Mouse (Mus musculus) megakaryocyte progenitor cell, adult 5-6 weeks (primary cell): ENCODE data around the gene Rlim. TPM values are rescaled to one million over a fixed set of nuclear protein-coding genes. Genes with fewer than 3 reads are reported as not detected.

Source experiments
- ATAC-seq: replicated peaks from 2 replicates; pipeline ENCODE4 v1.8.0; 2016; ENCODE audit warnings: mild to moderate bottlenecking, moderate TSS enrichment, inconsistent platforms; ENCODE audit not compliant: poor library complexity
- total RNA-seq, 2 experiments: library from RNA; stranded (forward) in 1 of 2; stranded (reverse) in 1 of 2; fragments of 157-497, 149-512 nt in 1 of 2; fragments of 200-1000 nt in 1 of 2; gene quantifications; 2 replicates each; pipeline versions ENCODE4 v1.2.3 to v1.2.4; 2015 to 2017

The Rlim gene
- total RNA-seq (2015) (64.0 and 67.2 TPM in 2 replicates), total RNA-seq (2017) (102 and 112 TPM in 2 replicates)

DNA sequence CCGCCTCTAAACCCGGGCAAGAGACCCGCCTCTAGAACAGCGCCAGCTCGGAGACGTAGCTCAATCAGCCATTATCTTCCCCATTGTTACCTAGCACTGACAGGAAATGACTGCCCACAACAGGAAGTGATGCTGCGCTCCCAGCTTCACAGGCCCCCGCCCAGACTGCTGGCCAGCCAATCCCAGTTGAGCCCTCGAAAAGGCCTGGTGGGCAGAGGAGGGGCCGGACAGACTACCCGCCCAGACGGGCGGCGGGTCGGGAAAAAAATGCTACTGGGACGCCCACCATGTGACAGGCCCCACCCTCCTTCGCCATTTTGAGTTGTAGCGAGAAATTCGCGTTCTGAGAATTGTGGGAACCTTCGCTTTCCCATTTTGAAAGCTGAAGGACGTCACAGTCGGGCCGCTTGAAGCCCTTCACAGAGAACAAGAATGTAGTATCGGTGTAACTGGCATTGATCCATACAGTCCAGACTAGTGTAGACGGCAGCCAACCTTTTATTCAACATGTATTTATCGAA is at the start of gene Rlim:
Gene Rlim, minus strand, starts transcription at position 116 of the 521 bp plus-strand sequence.
- ATAC-seq: peak; percentile 94

DNA sequence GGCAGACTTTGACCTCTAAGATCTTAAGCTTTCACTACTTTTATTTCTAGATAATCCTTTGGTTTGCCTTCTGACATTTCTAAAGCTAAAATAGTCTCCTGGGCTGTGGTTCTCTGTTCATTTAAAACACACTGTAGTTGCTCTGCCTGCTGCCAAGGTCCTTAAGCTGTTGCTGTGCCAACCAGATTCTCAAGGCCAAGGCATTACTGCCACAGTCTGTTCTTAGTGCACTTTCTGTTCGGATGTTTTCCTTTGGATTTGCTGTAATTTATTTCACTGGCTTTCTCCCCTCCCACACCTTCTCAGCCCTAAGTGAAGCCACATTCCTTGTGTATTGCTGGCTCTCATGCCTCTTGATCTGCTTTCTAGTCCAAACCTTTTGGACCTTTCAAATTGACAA is 36.1 kb upstream of the Rlim start:
- no peak for ATAC-seq

GRCm38 (mm10) chrX:104015048-104015447 is 34.0 kb upstream of the Rlim start:
- ATAC-seq: no peak

GRCm38 (mm10) chrX:104013318-104013811 is 32.3 kb upstream of the Rlim start:
- ATAC-seq: peak; percentile 96

DNA sequence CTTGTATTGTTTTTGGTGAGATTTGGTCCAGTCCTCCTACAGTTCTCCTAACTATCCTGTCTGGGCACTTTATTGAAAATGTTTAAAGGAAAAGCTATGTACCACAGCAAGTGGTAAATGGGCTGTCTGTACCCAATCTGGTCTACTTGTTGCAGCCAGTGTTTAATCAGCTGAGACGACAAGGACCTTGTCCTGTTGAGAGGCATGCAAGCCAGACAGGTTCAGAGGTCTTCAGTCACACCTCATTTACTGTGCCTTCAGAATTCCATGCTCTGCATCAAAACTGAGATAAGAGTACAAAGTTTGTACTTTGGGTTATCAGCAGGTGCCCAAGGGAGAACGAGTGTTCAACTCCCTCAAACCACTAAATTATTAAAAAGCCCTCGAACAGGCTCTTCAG is 13.7 kb upstream of the Rlim start:
- ATAC-seq: no peak

DNA sequence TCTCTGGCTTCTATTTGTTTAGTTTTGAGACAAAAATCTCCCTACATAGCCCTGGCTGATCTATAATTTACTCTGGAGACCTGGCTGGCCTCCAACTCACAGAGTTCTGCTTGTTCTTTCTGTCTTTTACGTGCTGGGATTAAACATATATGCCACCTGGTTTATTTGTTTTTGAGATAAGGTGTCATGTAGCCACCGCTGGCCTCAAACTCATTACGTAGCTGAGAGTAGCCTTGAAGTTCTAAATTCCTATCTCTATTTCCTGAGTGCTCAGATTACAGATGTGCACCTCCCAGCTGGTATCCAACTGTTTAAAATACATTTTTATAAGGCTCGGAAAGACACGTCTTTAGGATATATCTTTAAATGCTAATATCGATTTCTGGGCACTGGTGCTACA is 12.8 kb upstream of the Rlim start:
- ATAC-seq: no peak

GRCm38 (mm10) chrX:103991702-103992101 is 10.6 kb upstream of the Rlim start:
- ATAC-seq: peak; percentile 52; the same call in 1 of the 2 replicates

GRCm38 (mm10) chrX:103990392-103990791 is 9.3 kb upstream of the Rlim start:
- peak; percentile 61; the same call in 1 of the 2 replicates for ATAC-seq

DNA sequence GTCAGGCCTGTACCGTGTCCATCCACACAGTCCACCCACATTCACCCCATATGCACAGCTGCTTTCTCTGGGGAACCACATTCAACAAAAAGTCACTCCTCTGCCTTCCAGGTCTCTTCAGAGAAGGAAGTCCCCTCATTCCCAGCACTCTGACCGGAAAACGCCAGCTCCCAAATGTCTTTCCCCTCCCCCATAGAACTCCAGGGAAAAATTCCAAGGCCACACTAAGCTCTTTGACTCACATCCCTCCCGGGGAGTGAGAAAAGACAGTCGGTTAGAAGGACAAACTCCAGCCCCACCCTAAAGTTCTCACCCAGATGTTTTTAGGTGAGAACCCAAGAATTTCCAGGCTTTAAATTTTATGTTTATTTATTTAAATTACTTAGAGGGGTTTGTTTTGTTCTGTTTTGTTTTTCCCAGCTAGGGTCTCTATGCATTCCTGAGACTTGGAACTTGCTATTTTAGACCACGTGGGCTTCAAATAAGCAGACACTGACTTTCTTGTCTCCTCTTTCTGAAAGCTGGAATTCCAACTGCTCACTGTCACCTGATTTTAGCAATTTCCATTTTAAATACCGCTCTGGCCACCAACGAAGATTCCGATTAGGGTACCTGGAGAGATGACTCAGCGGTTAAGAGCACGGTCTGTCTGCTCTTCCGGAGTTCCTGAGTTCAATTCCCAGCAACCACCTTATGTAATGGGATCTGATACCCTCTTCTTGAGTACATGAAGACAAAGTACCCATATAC is 6.3 kb upstream of the Rlim start:
- no peak for ATAC-seq

DNA sequence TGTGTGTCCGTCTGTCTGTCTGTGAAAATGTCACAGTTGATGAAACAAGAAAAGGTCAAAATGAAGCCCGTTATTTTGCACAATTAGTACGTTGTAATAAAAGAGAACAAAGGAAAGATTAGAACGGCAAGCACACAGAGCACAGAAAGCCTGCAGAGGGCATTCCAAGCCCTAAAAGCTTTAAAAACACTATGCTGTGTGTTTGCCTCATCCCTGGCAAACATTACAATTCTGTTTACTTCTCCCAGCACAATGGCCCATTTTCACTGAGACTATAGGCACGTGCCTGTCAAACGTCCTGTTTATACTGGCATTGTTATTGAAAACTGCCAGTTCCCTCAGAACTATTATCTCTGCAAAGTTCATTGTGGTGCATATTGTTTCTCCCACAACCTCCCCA is 5.1 kb upstream of the Rlim start:
- no peak for ATAC-seq

- ATAC-seq: no peak
Measured at GRCm38 (mm10) chrX:103984992-103985391, 3.9 kb upstream of the Rlim start.

- ATAC-seq: no peak
Measured at GRCm38 (mm10) chrX:103981806-103982205, 722 bp upstream of the Rlim start.

DNA sequence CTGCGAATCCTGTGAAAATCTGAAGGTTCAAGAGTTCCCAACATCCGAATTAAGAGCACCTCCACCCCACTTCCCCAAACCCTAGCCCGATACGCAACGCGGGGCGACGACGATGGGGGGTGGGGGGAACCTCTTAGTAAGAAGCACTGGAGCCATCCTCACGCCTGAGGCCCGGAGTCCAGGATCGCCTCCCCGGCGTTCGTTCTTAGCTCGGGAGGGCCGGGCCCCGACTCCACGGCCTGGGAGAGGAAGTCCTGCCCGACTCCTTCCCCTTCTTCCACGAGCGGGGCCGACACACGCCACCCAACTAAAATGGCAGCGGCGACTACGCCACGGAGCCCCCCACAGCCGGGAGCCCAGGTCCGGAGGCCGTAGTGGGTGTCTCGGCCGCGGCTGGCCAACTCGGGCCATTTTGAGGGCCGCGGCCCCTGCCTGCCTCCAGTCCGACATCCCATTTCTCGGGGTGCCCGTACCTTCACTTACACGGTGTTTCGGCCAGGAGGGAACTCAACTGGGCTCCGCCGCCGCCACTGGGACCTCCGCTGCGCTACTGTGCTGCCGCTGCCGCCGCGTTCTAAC is 405 bp downstream of the Rlim start:
- peak; percentile 43 for ATAC-seq

DNA sequence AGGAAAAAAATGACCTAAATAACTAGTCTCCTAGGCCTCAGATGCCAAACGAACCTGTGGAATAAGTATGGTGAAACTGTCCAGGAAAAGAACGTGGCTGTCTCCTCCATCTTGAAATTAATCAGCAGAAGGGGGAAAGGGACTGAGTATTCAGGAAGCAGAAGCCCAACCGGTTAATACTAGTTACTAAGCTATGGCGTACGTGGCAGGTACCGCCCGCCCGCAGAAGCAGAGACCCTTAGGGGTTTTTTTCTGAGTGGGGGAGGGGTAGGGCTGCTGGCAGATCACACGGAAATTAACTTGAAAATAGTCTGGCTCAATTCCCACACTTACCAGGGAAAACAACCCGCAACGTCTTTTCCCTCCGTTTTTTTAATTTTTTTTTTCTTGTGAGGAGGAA is 1.0 kb downstream of the Rlim start:
- peak; percentile 45 for ATAC-seq

DNA sequence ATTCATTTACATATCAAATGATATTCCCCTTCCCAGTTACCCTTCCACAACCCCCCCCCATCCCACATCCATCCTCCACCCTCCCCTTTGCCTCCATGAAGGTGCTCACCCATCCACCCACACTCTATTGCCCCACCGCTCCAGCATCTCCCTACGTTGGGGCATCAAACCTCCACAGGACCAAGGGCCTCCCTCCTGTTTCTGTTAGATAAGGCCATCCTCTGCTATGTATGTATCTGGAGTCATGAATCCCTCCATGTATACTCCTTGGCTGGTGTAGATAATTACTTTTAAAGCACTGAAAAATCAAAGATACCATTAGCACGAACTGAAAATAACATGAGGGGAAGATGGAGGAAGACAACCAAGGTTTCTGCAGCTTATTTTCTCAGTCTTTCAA is 41.4 kb downstream of the Rlim start:
- 0 out of 2 replicates have a peak, but pooled peaks have one; percentile 29 for ATAC-seq

DNA sequence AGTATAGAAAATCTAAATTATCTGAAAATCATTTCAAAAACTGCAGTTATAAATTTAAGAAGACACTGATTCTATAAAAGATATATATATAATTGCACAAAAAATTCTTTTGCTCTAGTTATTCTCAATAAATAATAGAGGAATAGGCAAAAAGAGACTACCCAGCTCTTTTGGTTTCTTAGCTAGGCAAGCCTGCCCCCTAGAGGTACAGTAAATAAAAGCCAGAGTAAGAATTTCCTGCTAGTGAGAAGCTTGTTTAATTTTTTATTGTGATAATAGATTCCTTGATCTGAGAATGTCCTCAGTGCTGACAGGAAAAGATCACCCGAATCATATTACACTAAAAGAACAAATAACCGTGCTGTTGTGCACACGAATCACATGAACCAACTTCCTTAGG is 43.8 kb downstream of the Rlim start:
- ATAC-seq: no peak

- no peak for ATAC-seq
Measured at GRCm38 (mm10) chrX:103922436-103922835, 58.6 kb downstream of the Rlim start.

- ATAC-seq: peak; percentile 34; the same call in 1 of the 2 replicates
Measured at GRCm38 (mm10) chrX:103918954-103919353, 62.1 kb downstream of the Rlim start.

DNA sequence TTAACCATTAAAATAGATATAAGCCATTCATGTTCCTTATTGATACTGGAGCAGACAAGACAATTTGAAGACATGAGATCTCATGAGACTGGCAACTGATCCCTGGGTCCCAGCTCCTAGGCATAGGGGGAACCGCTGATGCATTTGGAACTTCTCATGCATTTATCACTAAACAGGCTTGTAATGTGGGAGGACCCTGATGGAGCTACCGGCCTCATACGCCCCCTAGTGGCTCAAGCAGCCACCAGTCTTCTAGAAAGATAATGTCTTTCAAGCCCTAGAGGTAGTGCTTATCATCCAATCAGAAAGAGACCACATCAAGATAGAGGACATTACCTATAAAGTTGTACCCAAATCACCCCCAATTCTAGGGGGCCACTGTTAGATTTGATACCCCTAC is 66.3 kb downstream of the Rlim start:
- ATAC-seq: peak; percentile 66
